Mouse (Mus musculus): ENCODE results near the gene Rhbdl3. TPM values are rescaled to one million over a fixed set of nuclear protein-coding genes. Genes with fewer than 3 reads are reported as not detected.

Gene Rhbdl3
- under 1 TPM in 1 of 2 experiments, not detected in 1; 0.18 TPM for total RNA-seq (2023)

GRCm38 (mm10) chr11:80300551-80301315 is at the start of gene Rhbdl3:
Gene Rhbdl3 (plus strand): TSS chr11:80300912.

GRCm38 (mm10) chr11:80377712-80378451 is 77.2 kb downstream of the Rhbdl3 start, which contains the start of gene 5730455P16Rik:
Gene 5730455P16Rik (minus strand): TSS chr11:80378034.

GRCm38 (mm10) chr11:80383019-80383625 is 82.4 kb downstream of the Rhbdl3 start, which contains the start of gene Zfp207:
Gene Zfp207 (plus strand): TSS chr11:80383279.

Other genes with a start within 250 kb of the Rhbdl3 start
- gene Crlf3, start 219.9 kb upstream of the Rhbdl3 start, total RNA-seq (2023): 100 to 1,000 TPM; 105 to 108 TPM
- 10 to 100 TPM; 16.2 to 16.6 TPM for gene Atad5, start 211.5 kb upstream of the Rhbdl3 start, total RNA-seq (2023)
- gene Tefm, start 158.7 kb upstream of the Rhbdl3 start, total RNA-seq (2023): 1 to 10 TPM; 3.3 to 3.9 TPM
- gene Adap2, start 146.8 kb upstream of the Rhbdl3 start, total RNA-seq (2023): 1 to 10 TPM; 4.4 to 4.6 TPM
- 1 to 10 TPM; 6.3 to 6.9 TPM for gene Rnf135, start 117.1 kb upstream of the Rhbdl3 start, total RNA-seq (2023)
- gene Rhot1, start 91.9 kb upstream of the Rhbdl3 start, total RNA-seq (2023): 10 to 100 TPM; 17.3 to 23.0 TPM
- 1 to 10 TPM; 7.0 to 9.2 TPM for gene 5730455P16Rik, start 77.1 kb downstream of the Rhbdl3 start, total RNA-seq (2023)
- gene Zfp207, start 82.4 kb downstream of the Rhbdl3 start, total RNA-seq (2023): 100 to 1,000 TPM; 124 to 129 TPM
- gene Psmd11, start 127.7 kb downstream of the Rhbdl3 start, total RNA-seq (2023): 10 to 100 TPM; 65.7 to 67.6 TPM
- 10 to 100 TPM; 18.1 to 18.3 TPM for gene Cdk5r1, start 176.1 kb downstream of the Rhbdl3 start, total RNA-seq (2023)

Measured in neutrophil, adult 83 days (primary cell).